Mouse (Mus musculus) c-Kit-positive CD71-positive TER-119-negative erythroid progenitor cells, embryonic 14.5 days (primary cell): ENCODE results near the gene Nrxn2.

Source experiments
- DNase-seq: peaks from one replicate; pipeline ENCODE4 v3.0.0-alpha.2; 2013; ENCODE audit warnings: low read depth

Gene Nrxn2

GRCm38 (mm10) chr19:6418233-6418879 is at the start of gene Nrxn2:
TSS of gene Nrxn2 (plus strand) at chr19:6418731.
- DNase-seq: peak; percentile 55

GRCm38 (mm10) chr19:6370175-6370574 is 48.4 kb upstream of the Nrxn2 start:
- no peak for DNase-seq

- no peak for DNase-seq
Observed at GRCm38 (mm10) chr19:6372433-6372832, 46.1 kb upstream of the Nrxn2 start.

GRCm38 (mm10) chr19:6373539-6374400 is 44.8 kb upstream of the Nrxn2 start:
- peak; percentile 54 for DNase-seq

GRCm38 (mm10) chr19:6374571-6374970 is 44.0 kb upstream of the Nrxn2 start:
- no peak for DNase-seq

GRCm38 (mm10) chr19:6375423-6376254 is 42.9 kb upstream of the Nrxn2 start:
- no peak for DNase-seq

- DNase-seq: no peak
Observed at GRCm38 (mm10) chr19:6376255-6376564, 42.3 kb upstream of the Nrxn2 start.

GRCm38 (mm10) chr19:6376643-6377042 is 41.9 kb upstream of the Nrxn2 start:
- no peak for DNase-seq

GRCm38 (mm10) chr19:6377327-6378040 is 41.0 kb upstream of the Nrxn2 start:
- DNase-seq: no peak

GRCm38 (mm10) chr19:6380411-6381166 is 37.9 kb upstream of the Nrxn2 start:
- DNase-seq: no peak

- DNase-seq: no peak
Observed at GRCm38 (mm10) chr19:6381238-6381637, 37.3 kb upstream of the Nrxn2 start.

- DNase-seq: no peak
Observed at GRCm38 (mm10) chr19:6382323-6382924, 36.1 kb upstream of the Nrxn2 start.

- DNase-seq: no peak
Observed at GRCm38 (mm10) chr19:6383470-6383869, 35.1 kb upstream of the Nrxn2 start.

GRCm38 (mm10) chr19:6384128-6384527 is 34.4 kb upstream of the Nrxn2 start, which contains the start of gene Pygm:
TSS of gene Pygm (plus strand) at chr19:6384399.
- DNase-seq: no peak

- DNase-seq: no peak
Observed at GRCm38 (mm10) chr19:6384954-6385353, 33.6 kb upstream of the Nrxn2 start.

GRCm38 (mm10) chr19:6385419-6385818 is 33.1 kb upstream of the Nrxn2 start:
- no peak for DNase-seq

- DNase-seq: no peak
Observed at GRCm38 (mm10) chr19:6385821-6386220, 32.7 kb upstream of the Nrxn2 start.

GRCm38 (mm10) chr19:6386234-6386633 is 32.3 kb upstream of the Nrxn2 start:
- DNase-seq: no peak

- no peak for DNase-seq
Observed at GRCm38 (mm10) chr19:6388006-6388405, 30.5 kb upstream of the Nrxn2 start.

GRCm38 (mm10) chr19:6389803-6390202 is 28.7 kb upstream of the Nrxn2 start:
- no peak for DNase-seq

GRCm38 (mm10) chr19:6390251-6390650 is 28.3 kb upstream of the Nrxn2 start:
- DNase-seq: no peak
